Mouse (Mus musculus) embryonic facial prominence, embryonic 11.5 days (tissue): ENCODE data around the gene Foxn3. TPM values are rescaled to one million over a fixed set of nuclear protein-coding genes. Genes with fewer than 3 reads are reported as not detected.

Experiments used
- ATAC-seq: fragments of 200-750 bp; cut with Nextera tagmentation; replicated peaks from 2 replicates; pipeline ENCODE4 v1.8.0; 2017; ENCODE audit warnings: low read depth; ENCODE audit not compliant: insufficient number of reproducible peaks, low FRiP score, low TSS enrichment
- DNase-seq: peaks from one replicate; pipeline ENCODE4 v3.0.0-alpha.2; 2015; ENCODE audit warnings: low spot score
- H3K27ac ChIP-seq: fragments of 300-500 bp; sonication (generic); replicated peaks from 2 replicates; pipeline ENCODE4 v1.5.1; 2014; ENCODE audit warnings: mild to moderate bottlenecking, low read depth, low read length, control low read depth
- H3K27me3 ChIP-seq: fragments of 300-500 bp; sonication (generic); 2 replicates; pipeline ENCODE4 v1.6.1; 2014; ENCODE audit warnings: mild to moderate bottlenecking, low read length, moderate library complexity, mixed read lengths; ENCODE audit not compliant: control insufficient read depth, insufficient read depth
- H3K36me3 ChIP-seq: fragments of 300-500 bp; sonication (generic); replicated peaks from 2 replicates; pipeline ENCODE4 v1.6.1; 2014; ENCODE audit warnings: low read depth, mild to moderate bottlenecking, low read length, moderate library complexity, mixed read lengths; ENCODE audit not compliant: control insufficient read depth, insufficient read depth
- H3K4me1 ChIP-seq: fragments of 300-500 bp; sonication (generic); 2 replicates; pipeline ENCODE4 v1.6.1; 2014; ENCODE audit warnings: low read length, mixed read lengths; ENCODE audit not compliant: control insufficient read depth, insufficient read depth
- H3K4me2 ChIP-seq: fragments of 300-500 bp; sonication (generic); 2 replicates; pipeline ENCODE4 v1.6.1; 2014; ENCODE audit warnings: low read depth, mild to moderate bottlenecking, control low read depth, low read length, moderate library complexity
- H3K4me3 ChIP-seq: fragments of 300-500 bp; sonication (generic); 2 replicates; pipeline ENCODE4 v1.5.1; 2014; ENCODE audit warnings: low read depth, low read length, control low read depth
- H3K9ac ChIP-seq: fragments of 300-500 bp; sonication (generic); replicated peaks from 2 replicates; pipeline ENCODE4 v1.6.1; 2014; ENCODE audit warnings: mild to moderate bottlenecking, control low read depth, low read length
- H3K9me3 ChIP-seq: fragments of 300-500 bp; sonication (generic); replicated peaks from 2 replicates; pipeline ENCODE4 v1.6.1; 2016; ENCODE audit warnings: mild to moderate bottlenecking, low read length, inconsistent platforms, mixed read lengths; ENCODE audit not compliant: control insufficient read depth
- WGBS: fragments of 180-500 bp; shearing (Covaris S2); extraction: QIAGEN DNeasy Blood & Tissue Kit; methylation state at CpG from one replicate; pipeline ENCODE4 v1.1.7; 2014; 5-methylcytosine and 5-hydroxymethylcytosine counted together
- polyA plus RNA-seq: library from polyadenylated mRNA; unstranded; fragments of >200 nt; fragmentation: Nextera tagmentation; extraction: Ambion mirVana; gene quantifications from 2 replicates; pipeline ENCODE4 v1.2.1, GENCODE M21; 2014

Foxn3 gene
- polyA plus RNA-seq, 1 experiment from 2014 or later, result 80.5 TPM

DNA sequence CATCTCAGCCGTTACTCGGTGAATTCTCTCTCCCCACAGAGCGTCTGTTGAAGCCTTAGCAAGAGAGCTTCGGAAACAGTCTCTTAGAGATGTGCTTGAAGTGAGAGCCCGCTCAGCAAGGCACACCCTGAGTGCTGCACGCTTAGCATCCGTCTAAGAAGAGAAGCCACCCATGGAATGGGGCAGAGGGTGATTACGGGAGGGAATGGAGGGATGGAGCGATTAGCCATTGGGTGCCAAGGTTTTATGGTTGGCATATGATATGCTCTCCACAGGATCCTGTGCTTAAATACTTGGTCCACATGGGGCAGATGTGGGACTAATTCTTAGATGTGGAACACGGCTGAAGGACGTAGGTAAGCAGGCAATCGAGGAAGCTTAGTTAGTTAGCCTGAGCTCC is 45.3 kb downstream of the Foxn3 start:
- Histone ChIP-seq H3K27me3 (no peaks in the 10 kb centered on the region), H3K9ac (no peak overlapping the region), H3K4me2 (no peak overlapping the region), H3K27ac (no peak overlapping the region), H3K4me1 (no peaks in the 10 kb centered on the region), H3K9me3 (no peaks in the 10 kb centered on the region), H3K36me3 (no peaks in the 10 kb centered on the region), H3K4me3 (no peak overlapping the region)
- 95% methylated on average over 12 of the region's 12 CpGs for WGBS
- ATAC-seq (no peak), DNase-seq (no peak)

DNA sequence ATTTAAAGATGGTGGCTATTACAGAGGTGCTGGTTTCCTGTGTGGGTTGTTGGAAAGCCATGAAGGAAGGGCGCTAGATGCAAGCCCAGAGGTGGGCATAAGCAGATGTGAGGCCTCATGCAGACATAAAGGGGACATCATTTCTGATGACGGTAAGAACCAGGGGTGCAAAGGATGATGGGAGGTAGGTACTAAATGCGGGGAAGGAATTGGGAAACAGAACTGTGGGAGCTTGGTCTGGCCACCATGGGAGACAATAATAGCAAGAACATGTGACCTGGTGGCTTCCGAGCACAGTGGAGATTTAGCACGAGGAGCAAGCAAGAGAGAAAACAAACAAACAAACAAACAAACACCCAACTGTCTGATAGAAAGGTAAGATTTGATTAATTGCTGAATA is 46.1 kb downstream of the Foxn3 start:
- no peak for DNase-seq
- no peak for ATAC-seq
- Histone ChIP-seq H3K4me2 (no peak overlapping the region), H3K27ac (no peak overlapping the region), H3K36me3 (no peaks in the 10 kb centered on the region), H3K4me1 (no peaks in the 10 kb centered on the region), H3K9me3 (no peaks in the 10 kb centered on the region), H3K27me3 (no peaks in the 10 kb centered on the region), H3K9ac (no peak overlapping the region), H3K4me3 (no peak overlapping the region)
- WGBS, result 87% methylated on average over 5 of the region's 5 CpGs

DNA sequence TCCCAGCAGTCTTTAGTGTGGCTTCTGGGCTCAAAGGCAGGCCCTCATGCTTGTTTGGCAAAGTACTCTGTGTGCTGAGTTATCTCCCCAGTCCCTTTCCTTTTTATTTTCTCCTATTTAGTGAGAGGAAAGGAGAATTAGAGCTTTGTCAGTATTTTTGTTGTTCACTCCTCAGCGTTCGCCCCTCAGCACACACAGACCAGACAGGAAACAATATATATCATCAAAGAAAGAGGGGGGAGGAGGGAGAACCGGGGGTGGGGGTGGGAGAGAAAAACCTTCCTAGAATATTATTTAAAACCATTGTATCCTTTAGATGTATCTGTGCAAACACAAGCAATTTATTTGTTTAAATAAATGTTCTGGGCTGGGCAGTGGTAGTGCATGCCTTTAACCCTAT is 47.9 kb downstream of the Foxn3 start:
- ATAC-seq (no peak), DNase-seq (no peak)
- Histone ChIP-seq H3K9me3 (no peaks in the 10 kb centered on the region), H3K27me3 (no peaks in the 10 kb centered on the region), H3K27ac (no peak overlapping the region), H3K4me1 (no peaks in the 10 kb centered on the region), H3K36me3 (no peaks in the 10 kb centered on the region), H3K4me3 (no peak overlapping the region), H3K4me2 (no peak overlapping the region), H3K9ac (no peak overlapping the region)
- 69% methylated on average over 3 of the region's 3 CpGs for WGBS

DNA sequence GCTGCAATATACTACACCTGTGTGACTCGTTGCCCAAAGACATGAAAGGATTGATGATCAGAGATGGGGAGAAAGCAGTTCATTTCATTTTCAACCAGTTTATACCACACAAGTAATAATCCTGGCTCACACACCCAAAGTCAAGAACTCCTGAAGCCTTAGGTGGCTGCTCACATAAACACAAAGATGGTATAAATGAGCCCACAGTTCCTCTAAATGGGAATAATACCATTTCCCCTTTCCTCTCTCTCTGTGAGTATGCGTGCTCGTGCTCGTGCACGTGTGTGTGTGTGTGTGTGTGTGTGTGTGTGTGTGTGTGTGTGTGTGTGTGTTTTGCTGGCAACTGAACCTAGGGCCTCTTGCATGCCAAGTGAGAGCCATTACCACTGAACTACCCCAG is 51.7 kb downstream of the Foxn3 start:
- 91% methylated on average over 5 of the region's 5 CpGs for WGBS
- Histone ChIP-seq H3K36me3 (no peaks in the 10 kb centered on the region), H3K4me3 (no peak overlapping the region), H3K4me1 (no peaks in the 10 kb centered on the region), H3K4me2 (no peak overlapping the region), H3K27ac (no peak overlapping the region), H3K27me3 (no peaks in the 10 kb centered on the region), H3K9me3 (no peaks in the 10 kb centered on the region), H3K9ac (no peak overlapping the region)
- DNase-seq (no peak), ATAC-seq (no peak)

DNA sequence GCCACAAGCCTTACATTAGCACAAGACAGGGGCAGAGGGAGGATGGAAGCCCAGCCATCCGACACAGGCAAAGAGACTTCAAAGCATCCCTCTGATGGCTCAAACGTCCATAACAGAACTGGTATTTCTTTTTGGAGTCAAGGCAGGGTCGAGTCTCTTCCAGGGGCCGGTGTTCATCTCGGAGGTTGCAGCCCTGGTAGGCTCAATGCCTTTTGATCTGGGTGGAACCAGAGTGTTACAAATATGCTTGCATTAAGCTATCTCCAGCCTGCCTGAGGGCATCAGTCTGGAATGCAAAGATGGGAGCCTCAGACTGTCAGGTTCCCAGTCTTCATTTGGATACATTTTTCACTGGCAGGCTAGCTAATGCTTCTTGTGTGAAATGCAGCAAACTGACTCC is 52.6 kb downstream of the Foxn3 start:
- 33% methylated on average over 5 of the region's 5 CpGs for WGBS
- H3K4me3 ChIP-seq, result no peak overlapping the region
- H3K36me3 ChIP-seq, result no peaks in the 10 kb centered on the region
- H3K27ac ChIP-seq, result no peak overlapping the region
- H3K9ac ChIP-seq, result no peak overlapping the region
- no peaks in the 10 kb centered on the region for H3K9me3 ChIP-seq
- H3K4me2 ChIP-seq, result no peak overlapping the region
- H3K27me3 ChIP-seq, result no peaks in the 10 kb centered on the region
- DNase-seq (peak; percentile 48), ATAC-seq (no peak)
- no peaks in the 10 kb centered on the region for H3K4me1 ChIP-seq

DNA sequence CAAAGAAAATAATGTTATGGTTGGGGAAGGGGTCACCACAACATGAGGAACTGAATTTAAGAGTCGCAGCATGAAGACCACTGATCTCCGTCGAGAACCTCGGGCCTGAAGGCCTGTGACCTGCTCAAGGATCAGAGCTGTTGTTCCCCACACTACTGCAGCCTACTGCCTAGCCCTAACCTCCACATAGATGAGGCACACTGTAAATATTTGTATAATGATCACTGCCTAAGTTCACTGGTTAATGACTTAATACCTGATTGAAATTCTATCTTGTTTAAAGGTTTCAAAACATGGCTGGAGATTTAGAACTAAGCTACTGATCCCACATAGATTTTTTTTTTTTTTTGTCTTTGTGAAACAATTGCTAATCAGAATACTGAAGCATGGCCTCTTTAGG is 61.2 kb downstream of the Foxn3 start:
- no peaks in the 10 kb centered on the region for H3K4me1 ChIP-seq
- ATAC-seq (no peak), DNase-seq (no peak)
- WGBS, result 90% methylated on average over 4 of the region's 4 CpGs
- no peaks in the 10 kb centered on the region for H3K27me3 ChIP-seq
- no peak overlapping the region for H3K4me2 ChIP-seq
- H3K4me3 ChIP-seq, result no peak overlapping the region
- H3K9ac ChIP-seq, result no peak overlapping the region
- no peak overlapping the region for H3K27ac ChIP-seq
- no peaks in the 10 kb centered on the region for H3K9me3 ChIP-seq
- no peaks in the 10 kb centered on the region for H3K36me3 ChIP-seq

DNA sequence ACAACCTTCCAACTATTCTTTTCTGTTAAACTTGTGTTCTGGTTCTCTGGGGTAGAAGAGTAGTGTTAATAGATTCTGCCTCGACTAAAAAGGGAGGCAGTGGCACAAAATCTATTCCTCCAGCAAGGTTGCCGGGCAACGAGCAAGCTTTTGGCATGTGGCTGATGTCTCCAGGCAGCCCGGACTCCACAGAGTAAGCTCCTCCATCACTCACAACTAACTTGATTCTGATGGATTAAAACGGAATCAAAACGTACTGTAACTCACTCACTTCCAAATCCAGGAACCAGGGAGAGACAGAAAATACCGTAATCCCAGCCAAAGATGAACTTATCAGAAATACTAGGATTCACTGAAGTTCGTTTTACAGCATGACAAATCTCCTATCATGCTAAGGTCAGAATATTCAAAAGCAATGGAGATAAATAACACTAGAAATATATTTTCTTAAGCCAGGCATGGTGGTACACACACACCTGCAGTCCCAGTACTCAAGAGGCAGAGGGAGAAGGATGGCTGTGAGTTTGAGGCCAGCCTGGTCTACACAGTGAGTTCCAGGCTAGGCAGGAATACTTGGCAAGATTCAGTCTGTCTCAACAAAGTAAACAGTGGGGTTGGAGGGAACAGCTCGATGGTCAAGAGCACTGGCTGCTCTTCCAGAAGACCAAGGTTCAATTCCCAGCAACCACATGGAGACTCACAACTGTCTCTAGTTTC is 64.2 kb downstream of the Foxn3 start:
- H3K4me1 ChIP-seq, result no peaks in the 10 kb centered on the region
- H3K27me3 ChIP-seq, result no peaks in the 10 kb centered on the region
- H3K36me3 ChIP-seq, result no peaks in the 10 kb centered on the region
- no peak overlapping the region for H3K4me2 ChIP-seq
- WGBS, result 70% methylated on average over 9 of the region's 9 CpGs
- no peak overlapping the region for H3K27ac ChIP-seq
- H3K9me3 ChIP-seq, result no peaks in the 10 kb centered on the region
- ATAC-seq (no peak), DNase-seq (no peak)
- H3K9ac ChIP-seq, result no peak overlapping the region
- no peak overlapping the region for H3K4me3 ChIP-seq

DNA sequence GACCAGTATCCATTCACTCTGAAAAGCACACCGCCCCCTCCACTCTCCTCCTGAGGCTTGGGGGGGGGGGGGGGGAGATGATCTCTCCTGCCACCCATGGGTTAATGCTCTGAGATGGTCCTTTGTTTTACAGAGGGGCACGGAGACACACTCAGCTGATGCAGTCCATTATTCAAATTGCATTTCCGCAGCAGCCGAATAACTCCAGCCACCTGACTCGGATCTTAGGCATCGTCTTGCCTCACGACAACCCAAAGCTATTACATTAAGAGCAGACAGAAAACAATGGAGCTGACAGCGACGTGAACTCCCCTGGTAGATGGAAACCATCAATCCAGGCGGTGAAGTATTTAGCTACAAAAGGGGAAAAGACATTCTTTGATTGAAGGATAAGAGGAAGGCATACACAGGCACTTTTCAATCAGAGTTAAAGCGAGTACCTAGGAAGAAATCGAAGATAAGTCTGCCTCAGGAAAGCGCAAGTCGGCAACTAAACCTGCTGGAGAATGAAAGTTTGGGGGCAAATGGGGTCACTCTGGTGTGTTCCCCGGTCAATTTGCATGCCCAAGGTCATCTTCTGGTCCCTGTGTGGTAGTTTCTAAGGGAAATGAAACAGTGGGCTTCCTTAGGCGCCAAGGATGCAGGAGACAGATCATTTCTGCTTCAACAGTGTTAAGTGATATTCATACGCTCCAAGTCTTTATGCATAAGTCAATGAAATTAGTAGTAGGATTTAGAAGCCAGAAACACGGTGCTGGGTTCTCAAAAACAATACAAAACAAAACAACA is 65.0 kb downstream of the Foxn3 start:
- no peak overlapping the region for H3K4me2 ChIP-seq
- 57% methylated on average over 18 of the region's 18 CpGs for WGBS
- no peak overlapping the region for H3K4me3 ChIP-seq
- H3K27me3 ChIP-seq, result no peaks in the 10 kb centered on the region
- no peaks in the 10 kb centered on the region for H3K4me1 ChIP-seq
- H3K9me3 ChIP-seq, result no peaks in the 10 kb centered on the region
- no peaks in the 10 kb centered on the region for H3K36me3 ChIP-seq
- DNase-seq (no peak), ATAC-seq (peak; percentile 56; the same call in 1 of the 2 replicates)
- H3K27ac ChIP-seq, result no peak overlapping the region
- H3K9ac ChIP-seq, result no peak overlapping the region
